Mouse (Mus musculus): Measurements from ENCODE around the gene Manba. TPM values are rescaled to one million over a fixed set of nuclear protein-coding genes. Genes with fewer than 3 reads are reported as not detected.
A peak's percentile ranks its signal among the peaks of the same experiment; 100 is the strongest.

The Manba gene
- total and polyA plus RNA-seq, 3 experiments, result 30.9 to 35.2 (median 31.5) TPM

DNA sequence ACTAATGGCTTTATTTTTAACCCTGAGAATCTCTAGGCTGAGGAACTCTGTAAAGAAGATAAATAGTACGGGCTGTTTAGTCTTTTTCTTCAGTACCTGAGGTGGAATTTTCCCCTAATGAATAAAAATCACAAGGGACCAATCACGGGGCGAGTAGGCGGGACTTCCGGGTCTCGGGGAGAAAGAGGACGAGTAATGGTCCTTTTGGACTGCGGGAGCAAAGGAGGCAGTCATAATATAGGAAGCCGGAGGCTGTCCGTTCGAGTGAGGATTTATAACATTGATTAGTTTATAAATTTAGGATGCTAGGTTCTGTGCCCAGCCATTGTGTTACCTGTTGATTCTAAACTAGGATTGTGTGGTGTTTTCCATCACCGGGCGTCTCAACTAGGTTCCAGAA is 86.1 kb downstream of the Manba start:
- peak; percentile 84 for DNase-seq (ENCODE audit: extremely low read depth)
- H3K36me3 ChIP-seq (replicated peaks in 1 of 2; ENCODE audit: control insufficient read depth in 1 of 2, insufficient read depth in 1 of 2, low read length in 1 of 2), result peaks cover 6 to 47% of the 10 kb centered on the region in 2 experiments
- H3K9me3 ChIP-seq (replicated peaks; ENCODE audit: low read length), result no peaks in the 10 kb centered on the region
- peak overlapping the region; percentile 47 for H3K9ac ChIP-seq (ENCODE audit: insufficient read depth, low read depth)
- H3K79me2 ChIP-seq (replicated peaks; ENCODE audit: control insufficient read depth, extremely low read depth, insufficient read depth, poor library complexity, severe bottlenecking), result no peaks in the 10 kb centered on the region
- peak overlapping the region; percentile 65 for H3K4me2 ChIP-seq (ENCODE audit: insufficient read depth, low read depth, poor library complexity, severe bottlenecking)
- H3K4me1 ChIP-seq (ENCODE audit: control insufficient read depth in 1 of 2, insufficient read depth in 2 of 2), result peaks cover 3 to 60% of the 10 kb centered on the region in 2 experiments; a peak in 3 of 4 replicates
- no peaks in the 10 kb centered on the region for H3K27me3 ChIP-seq (replicated peaks)
- TF ChIP-seq POLR2A (IDR thresholded peaks at IDR 0.05; ENCODE audit: low read depth, low read length) (peak; percentile 96), TBP (conservative IDR thresholded peaks at IDR 0.05; ENCODE audit: low read depth, low read length) (peak; percentile 82; the same call in 1 of the 2 replicates), CHD1 (IDR thresholded peaks at IDR 0.05; ENCODE audit: low read depth, low read length) (no peak), ZMIZ1 (IDR thresholded peaks at IDR 0.05; ENCODE audit: low read depth, low read length) (peak; percentile 74; the same call in 1 of the 2 replicates), JUND (conservative IDR thresholded peaks at IDR 0.05; ENCODE audit: low read depth, low read length) (0 out of 2 replicates have a peak, but pooled peaks have one; percentile 30), E2F4 (IDR thresholded peaks at IDR 0.05; ENCODE audit: insufficient replicate concordance, low read depth, low read length) (no peak), SIN3A (IDR thresholded peaks at IDR 0.05; ENCODE audit: low read length) (peak; percentile 87; the same call in 1 of the 2 replicates), IRF4 (IDR thresholded peaks at IDR 0.05; ENCODE audit: low read depth, low read length) (0 out of 2 replicates have a peak, but pooled peaks have one; percentile 27), HCFC1 (IDR thresholded peaks at IDR 0.05; ENCODE audit: low read depth, low read length) (peak; percentile 73), TCF12 (IDR thresholded peaks at IDR 0.05; ENCODE audit: low read depth, low read length) (peak; percentile 88), ETS1 (conservative IDR thresholded peaks at IDR 0.05; ENCODE audit: low read depth, low read length) (no peak), NELFE (IDR thresholded peaks at IDR 0.05; ENCODE audit: low read depth, low read length) (peak; percentile 93), POLR2AphosphoS2 (IDR thresholded peaks at IDR 0.05; ENCODE audit: low read depth, low read length) (peak; percentile 68; the same call in 1 of the 2 replicates), ELF1 (IDR thresholded peaks at IDR 0.05; ENCODE audit: low read depth, low read length) (peak; percentile 99)
- dilution Hi-C loops (cut with MboI; ENCODE audit: extremely low pct_ligation_motif_present, extremely low pct_unique_long_range_greater_than_20kb, low sequenced_read_pairs) (no loop called here), in situ Hi-C loops (cut with MboI; ENCODE audit: low pct_ligation_motif_present, low pct_unique_long_range_greater_than_20kb, low sequenced_read_pairs) (no loop called here)
- H3K27ac ChIP-seq (ENCODE audit: insufficient read depth, low read depth), result no peak overlapping the region
- peak overlapping the region; percentile 48 to 52 (median 50) for H3K4me3 ChIP-seq (replicated peaks in 1 of 3; ENCODE audit: low read depth in 2 of 3, low read length in 2 of 3, poor library complexity in 1 of 3)

DNA sequence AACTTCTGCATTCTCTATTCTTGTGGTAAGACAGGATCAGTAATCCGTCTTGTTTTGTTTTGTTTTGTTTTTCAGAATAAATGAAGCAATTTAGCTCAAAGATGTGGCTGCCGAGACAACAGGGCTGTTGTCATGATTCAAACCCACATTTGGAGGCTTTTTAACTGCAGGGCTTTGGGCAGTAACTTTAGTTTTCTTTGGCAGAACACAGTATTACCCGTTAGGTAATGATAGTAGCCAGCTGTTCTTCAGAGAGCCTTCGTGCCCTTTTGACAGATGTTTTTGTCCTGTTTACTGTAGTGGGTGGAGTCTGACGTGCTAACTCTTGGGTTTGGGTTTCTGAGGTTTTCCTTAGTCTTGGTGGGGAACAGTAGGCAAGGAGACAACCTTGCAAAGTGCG is 87.6 kb downstream of the Manba start:
- peaks cover 6% of the 10 kb centered on the region for H3K9me3 ChIP-seq (replicated peaks; ENCODE audit: low read length)
- H3K4me1 ChIP-seq (ENCODE audit: control insufficient read depth in 1 of 2, insufficient read depth in 2 of 2), result peaks cover 3 to 55% of the 10 kb centered on the region in 2 experiments; a peak in 3 of 4 replicates
- dilution Hi-C loops (cut with MboI; ENCODE audit: extremely low pct_ligation_motif_present, extremely low pct_unique_long_range_greater_than_20kb, low sequenced_read_pairs), result no loop called here
- no peak overlapping the region for H3K4me3 ChIP-seq (replicated peaks in 1 of 3; ENCODE audit: low read depth in 2 of 3, low read length in 2 of 3, poor library complexity in 1 of 3)
- TF ChIP-seq JUND (conservative IDR thresholded peaks at IDR 0.05; ENCODE audit: low read depth, low read length), result no peak
- TF ChIP-seq SIN3A (IDR thresholded peaks at IDR 0.05; ENCODE audit: low read length), result no peak
- TF ChIP-seq POLR2A (IDR thresholded peaks at IDR 0.05; ENCODE audit: low read depth, low read length), result no peak
- TF ChIP-seq USF2 (conservative IDR thresholded peaks at IDR 0.05; ENCODE audit: low read depth, low read length), result no peak
- no peak for TF ChIP-seq NELFE (IDR thresholded peaks at IDR 0.05; ENCODE audit: low read depth, low read length)
- no peak for TF ChIP-seq CTCF (conservative IDR thresholded peaks at IDR 0.05 in 1 of 2, IDR thresholded peaks at IDR 0.05 in 1 of 2; ENCODE audit: low read depth in 2 of 2, low read length in 2 of 2)
- TF ChIP-seq ZC3H11A (IDR thresholded peaks at IDR 0.05; ENCODE audit: low read depth, low read length), result no peak
- H3K4me2 ChIP-seq (ENCODE audit: insufficient read depth, low read depth, poor library complexity, severe bottlenecking), result no peak overlapping the region
- no peak overlapping the region for H3K9ac ChIP-seq (ENCODE audit: insufficient read depth, low read depth)
- no peak overlapping the region for H3K27ac ChIP-seq (ENCODE audit: insufficient read depth, low read depth)
- H3K27me3 ChIP-seq (replicated peaks), result no peaks in the 10 kb centered on the region
- DNase-seq (ENCODE audit: extremely low read depth), result no peak
- peaks cover 6 to 33% of the 10 kb centered on the region in 2 experiments for H3K36me3 ChIP-seq (replicated peaks in 1 of 2; ENCODE audit: control insufficient read depth in 1 of 2, insufficient read depth in 1 of 2, low read length in 1 of 2)
- H3K79me2 ChIP-seq (replicated peaks; ENCODE audit: control insufficient read depth, extremely low read depth, insufficient read depth, poor library complexity, severe bottlenecking), result no peaks in the 10 kb centered on the region
- in situ Hi-C loops (cut with MboI; ENCODE audit: low pct_ligation_motif_present, low pct_unique_long_range_greater_than_20kb, low sequenced_read_pairs), result no loop called here

Measured in CH12.LX (cell line).